ENCODE assay signal across 39 mouse cellular contexts in genomic region chr19:16858646-16859045, GRCm38 (mm10). TPM values are rescaled to one million over a fixed set of nuclear protein-coding genes. Genes with fewer than 3 reads are reported as not detected.
"Had no signal": no experiment of that assay in that cellular context is flagged by ENCODE, and none has a peak within 500 bp of the region (broad histone marks: within the 10 kb centered on the region; RNA-seq: fewer than 3 reads in every experiment).

No protein-coding gene starts in this region.

- H3K9me3 ChIP-seq: heart, embryonic 12.5 days; hindbrain, embryonic 10.5 days; hindbrain, embryonic 12.5 days; intestine, embryonic 15.5 days; limb, embryonic 13.5 days; limb, embryonic 15.5 days; liver, embryonic 12.5 days had no signal

- H3K9ac ChIP-seq: heart, embryonic 12.5 days; hindbrain, embryonic 12.5 days; hindbrain, embryonic 14.5 days; intestine, embryonic 15.5 days; limb, embryonic 13.5 days; limb, embryonic 15.5 days; liver, embryonic 12.5 days; liver, embryonic 14.5 days had no signal

- ATAC-seq: hindbrain, embryonic 16.5 days; inflammation-experienced regulatory T-cells, adult 6 months; intestine, embryonic 15.5 days; intestine, postnatal 0 days; liver, embryonic 12.5 days had no signal

- DNase-seq: gastrocnemius, adult 2 months; gastrocnemius, postnatal 10 days; gastrocnemius, postnatal 25 days; heart, adult 2 months; heart, postnatal 10 days; heart, postnatal 4 days; kidney, adult 18-20 months; kidney, adult 8-10 months; kidney, postnatal 10 days; kidney, postnatal 25 days; kidney, postnatal 4 days; left cerebral cortex, postnatal 4 days had no signal

- H3K36me3 ChIP-seq: heart, embryonic 12.5 days; hindbrain, embryonic 10.5 days; hindbrain, embryonic 12.5 days; intestine, embryonic 15.5 days; limb, embryonic 13.5 days; limb, embryonic 15.5 days; liver, embryonic 12.5 days had no signal

- H3K27ac ChIP-seq: gastrocnemius, adult 2 months; heart, adult 2 months; hindbrain, embryonic 10.5 days; hindbrain, embryonic 12.5 days; hindbrain, embryonic 14.5 days; intestine, embryonic 15.5 days; layer of hippocampus, adult 2 months; left cerebral cortex, adult 2 months; limb, embryonic 13.5 days; limb, embryonic 15.5 days; liver, embryonic 12.5 days; liver, embryonic 14.5 days had no signal

- H3K27me3 ChIP-seq: intestine, embryonic 15.5 days had no signal

- H3K4me3 ChIP-seq: gastrocnemius, adult 2 months; heart, adult 2 months; heart, embryonic 12.5 days; hindbrain, embryonic 10.5 days; hindbrain, embryonic 12.5 days; intestine, embryonic 15.5 days; layer of hippocampus, adult 2 months; left cerebral cortex, adult 2 months; limb, embryonic 13.5 days; limb, embryonic 15.5 days; liver, embryonic 12.5 days had no signal

- H3K4me1 ChIP-seq: heart, embryonic 12.5 days; hindbrain, embryonic 10.5 days; hindbrain, embryonic 12.5 days; intestine, embryonic 15.5 days; limb, embryonic 13.5 days; limb, embryonic 15.5 days; liver, embryonic 12.5 days had no signal

- H3K4me2 ChIP-seq: heart, embryonic 12.5 days; hindbrain, embryonic 12.5 days; hindbrain, embryonic 14.5 days; intestine, embryonic 15.5 days; limb, embryonic 13.5 days; limb, embryonic 15.5 days; liver, embryonic 12.5 days had no signal

RNA-seq across cellular contexts. Expression of gene Foxb2, which starts 15.0 kb away (rescaled TPM):
- total RNA-seq: gastrocnemius, adult 2 months; gastrocnemius, postnatal 10 days; gastrocnemius, postnatal 25 days; gastrocnemius, postnatal 4 days; granulocyte monocyte progenitor cell, adult 5-6 weeks; heart, adult 2 months; heart, postnatal 10 days; heart, postnatal 25 days; heart, postnatal 4 days; layer of hippocampus, adult 2 months; layer of hippocampus, postnatal 10 days; layer of hippocampus, postnatal 25 days; left cerebral cortex, adult 2 months; left cerebral cortex, postnatal 25 days; left cerebral cortex, postnatal 4 days; liver, adult 2 months had no signal
- polyA plus RNA-seq: heart, adult 2 months; heart, embryonic 12.5 days; heart, embryonic 14.5 days; heart, embryonic 16.5 days; inflammation-experienced regulatory T-cells, adult 6 months; intestine, embryonic 15.5 days; intestine, postnatal 0 days; kidney, embryonic 14.5 days; kidney, embryonic 16.5 days; limb, embryonic 11.5 days; limb, embryonic 15.5 days; liver, adult 2 months; liver, embryonic 12.5 days; liver, embryonic 14.5 days; liver, embryonic 16.5 days had no signal
